Mouse (Mus musculus): Measurements from ENCODE around the gene Eaf1.

DNA sequence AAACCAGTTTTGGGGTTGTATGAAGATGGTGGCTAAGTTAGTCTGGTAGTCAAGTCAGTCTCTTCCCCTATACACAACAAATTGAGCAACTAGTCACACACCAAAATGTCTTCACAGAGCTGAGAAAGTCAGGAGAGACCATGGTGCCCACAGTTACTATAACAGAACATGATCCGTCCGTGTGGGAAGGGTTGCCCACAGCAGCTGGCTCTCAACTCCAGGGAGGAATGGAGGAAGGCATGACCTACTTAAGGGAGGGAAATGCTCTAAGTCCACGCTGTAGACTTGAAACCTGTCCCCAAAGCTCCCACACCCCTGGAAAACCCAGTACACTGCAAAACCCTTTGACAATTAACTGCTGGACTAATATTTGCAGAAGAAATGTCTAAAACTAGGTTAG lies 16.1 kb downstream of the Eaf1 start:
- TF ChIP-seq POLR2A (IDR thresholded peaks at IDR 0.05; ENCODE audit: borderline replicate concordance, insufficient read depth, low read length) (no peak), CTCF (IDR thresholded peaks at IDR 0.05; ENCODE audit: borderline replicate concordance, insufficient read depth, low read depth, low read length) (no peak)

All from cerebellum, adult 2 months (tissue).